Mouse (Mus musculus) heart, postnatal 0 days (tissue): ENCODE data around the gene Zc3h8. TPM values are rescaled to one million over a fixed set of nuclear protein-coding genes. Genes with fewer than 3 reads are reported as not detected.

Experiments used
- ATAC-seq: fragments of 200-750 bp; cut with Nextera tagmentation; 2 replicates; pipeline ENCODE4 v1.8.0; 2017; ENCODE audit warnings: low read depth, moderate number of reproducible peaks, moderate library complexity; ENCODE audit not compliant: insufficient read depth
- DNase-seq: peaks from one replicate; pipeline ENCODE4 v3.0.0-alpha.2; 2016; ENCODE audit warnings: low spot score
- H3K27ac ChIP-seq: fragments of 300-500 bp; sonication (generic); 2 replicates; pipeline ENCODE4 v1.5.1; 2014; ENCODE audit warnings: low read depth, mild to moderate bottlenecking
- H3K27me3 ChIP-seq: fragments of 300-500 bp; sonication (generic); 2 replicates; pipeline ENCODE4 v1.6.1; 2014; ENCODE audit warnings: low read length, mixed read lengths; ENCODE audit not compliant: control insufficient read depth, insufficient read depth
- H3K36me3 ChIP-seq: fragments of 300-500 bp; sonication (generic); replicated peaks from 2 replicates; pipeline ENCODE4 v1.6.1; 2014; ENCODE audit warnings: low read length, mixed read lengths; ENCODE audit not compliant: control insufficient read depth, insufficient read depth
- H3K4me1 ChIP-seq: fragments of 300-500 bp; sonication (generic); 2 replicates; pipeline ENCODE4 v1.6.1; 2014; ENCODE audit warnings: antibody characterized with exemption; ENCODE audit not compliant: control insufficient read depth, insufficient read depth
- H3K4me2 ChIP-seq: fragments of 300-500 bp; sonication (generic); 2 replicates; pipeline ENCODE4 v1.6.1; 2014; ENCODE audit warnings: low read depth, mild to moderate bottlenecking, low read length, moderate library complexity
- H3K4me3 ChIP-seq: fragments of 300-500 bp; sonication (generic); 2 replicates; pipeline ENCODE4 v1.5.1; 2014; ENCODE audit warnings: low read depth, low read length
- H3K9ac ChIP-seq: fragments of 300-500 bp; sonication (generic); replicated peaks from 2 replicates; pipeline ENCODE4 v1.6.1; 2014; ENCODE audit warnings: low read depth, low read length, mixed read lengths
- H3K9me3 ChIP-seq: fragments of 300-500 bp; sonication (generic); replicated peaks from 2 replicates; pipeline ENCODE4 v1.6.1; 2016; ENCODE audit warnings: low read length; ENCODE audit not compliant: control insufficient read depth
- CTCF ChIP-seq: IDR thresholded peaks from 2 replicates; pipeline ENCODE4 v1.5.1; 2016; ENCODE audit warnings: antibody characterized with exemption, control low read depth, low read depth
- EP300 ChIP-seq: IDR thresholded peaks from 2 replicates; pipeline ENCODE4 v1.6.1; 2016; ENCODE audit warnings: antibody characterized with exemption, low read depth
- WGBS: fragments of 180-500 bp; shearing (Covaris S2); extraction: QIAGEN DNeasy Blood & Tissue Kit; methylation state at CpG from one replicate; pipeline ENCODE4 v1.1.7; 2014; 5-methylcytosine and 5-hydroxymethylcytosine counted together
- microRNA-seq: library from miRNA; unstranded; fragments of <30 nt; microRNA quantifications from one replicate; pipeline ENCODE4, GENCODE M21; 2016
- polyA plus RNA-seq: library from polyadenylated mRNA; unstranded; fragments of >200 nt; fragmentation: Nextera tagmentation; extraction: Ambion mirVana; gene quantifications from 2 replicates; pipeline ENCODE4 v1.2.1, GENCODE M21; 2015
- total RNA-seq: library from RNA; depleted of rRNA; stranded (reverse); fragments of >200 nt; gene quantifications from 2 replicates; pipeline ENCODE4 v1.2.3, GENCODE M21; 2014; ENCODE audit warnings: low replicate concordance; rRNA removed

The Zc3h8 gene
- total and polyA plus RNA-seq, 2 experiments from 2014 or later = 1.4 to 6.8 TPM

- Histone ChIP-seq H3K27me3 (no peaks in the 10 kb centered on the region), H3K4me3 (no peak overlapping the region), H3K36me3 (no peaks in the 10 kb centered on the region), H3K9ac (no peak overlapping the region), H3K4me2 (no peak overlapping the region), H3K27ac (no peak overlapping the region), H3K9me3 (no peaks in the 10 kb centered on the region), H3K4me1 (0 out of 2 replicates have a peak, but pooled peaks cover 4% of the 10 kb centered on the region)
- DNase-seq (no peak), ATAC-seq (no peak)
- TF ChIP-seq EP300 (no peak), CTCF (no peak)
- 72% methylated on average over 6 of the region's 6 CpGs for WGBS
Observed at GRCm38 (mm10) chr2:128887866-128888550, 55.9 kb downstream of the Zc3h8 start.

GRCm38 (mm10) chr2:128885225-128885811 is 58.6 kb downstream of the Zc3h8 start:
- DNase-seq (no peak), ATAC-seq (no peak)
- Histone ChIP-seq H3K4me3 (no peak overlapping the region), H3K9ac (no peak overlapping the region), H3K36me3 (no peaks in the 10 kb centered on the region), H3K27ac (no peak overlapping the region), H3K4me1 (no peaks in the 10 kb centered on the region), H3K4me2 (no peak overlapping the region), H3K27me3 (no peaks in the 10 kb centered on the region), H3K9me3 (no peaks in the 10 kb centered on the region)
- 80% methylated on average over 8 of the region's 8 CpGs for WGBS
- TF ChIP-seq EP300 (no peak), CTCF (no peak)

GRCm38 (mm10) chr2:128881236-128881635 is 62.6 kb downstream of the Zc3h8 start:
- no peak for ATAC-seq
- H3K36me3 ChIP-seq = no peaks in the 10 kb centered on the region
- H3K4me1 ChIP-seq = no peaks in the 10 kb centered on the region
- no peak overlapping the region for H3K9ac ChIP-seq
- H3K4me2 ChIP-seq = no peak overlapping the region
- H3K4me3 ChIP-seq = no peak overlapping the region
- TF ChIP-seq EP300 (no peak), CTCF (no peak)
- H3K27me3 ChIP-seq = no peaks in the 10 kb centered on the region
- H3K27ac ChIP-seq = no peak overlapping the region
- WGBS = 66% methylated on average over 4 of the region's 4 CpGs
- DNase-seq = no peak
- no peaks in the 10 kb centered on the region for H3K9me3 ChIP-seq

Small RNA genes within 50 kb of the gene (microRNA-seq; reads per million reads assigned to microRNA genes)
- gene Gm22859 = not detected

Other genes starting within 250 kb of the Zc3h8 start
- 4.6 and 6.1 TPM in 2 replicates for gene Mertk, start 245.1 kb downstream of the Zc3h8 start, total RNA-seq
- 2.3 TPM in 2 replicates for gene Mertk, start 245.1 kb downstream of the Zc3h8 start, polyA plus RNA-seq
- 23.7 and 27.9 TPM in 2 replicates for gene Tmem87b, start 126.0 kb downstream of the Zc3h8 start, total RNA-seq
- 25.8 and 29.5 TPM in 2 replicates for gene Tmem87b, start 126.0 kb downstream of the Zc3h8 start, polyA plus RNA-seq
- gene Fbln7, start 81.1 kb downstream of the Zc3h8 start, total RNA-seq = 0.93 TPM in 1 of 2 replicates, not detected in the other
- gene Fbln7, start 81.1 kb downstream of the Zc3h8 start, polyA plus RNA-seq = 0.42 and 0.62 TPM in 2 replicates
- 1.7 and 1.8 TPM in 2 replicates for gene Zc3h6, start 23.3 kb upstream of the Zc3h8 start, total RNA-seq
- 3.0 and 3.2 TPM in 2 replicates for gene Zc3h6, start 23.3 kb upstream of the Zc3h8 start, polyA plus RNA-seq
- 7.7 and 31.0 TPM in 2 replicates for gene Gm10762, start 23.6 kb upstream of the Zc3h8 start, total RNA-seq
- 15.0 and 19.0 TPM in 2 replicates for gene Gm10762, start 23.6 kb upstream of the Zc3h8 start, polyA plus RNA-seq
- gene Vinac1, start 104.1 kb upstream of the Zc3h8 start, total RNA-seq = 0.54 TPM in 1 of 2 replicates, not detected in the other
- 0.03 TPM in 1 of 2 replicates, not detected in the other for gene Vinac1, start 104.1 kb upstream of the Zc3h8 start, polyA plus RNA-seq
- gene Ttl, start 121.9 kb upstream of the Zc3h8 start, total RNA-seq = 7.1 and 9.4 TPM in 2 replicates
- gene Ttl, start 121.9 kb upstream of the Zc3h8 start, polyA plus RNA-seq = 5.6 and 6.4 TPM in 2 replicates
- gene Polr1b, start 156.9 kb upstream of the Zc3h8 start, total RNA-seq = 13.6 and 15.8 TPM in 2 replicates
- gene Polr1b, start 156.9 kb upstream of the Zc3h8 start, polyA plus RNA-seq = 6.8 and 7.6 TPM in 2 replicates
- gene Chchd5, start 185.6 kb upstream of the Zc3h8 start, total RNA-seq = 9.9 and 19.4 TPM in 2 replicates
- gene Chchd5, start 185.6 kb upstream of the Zc3h8 start, polyA plus RNA-seq = 17.6 and 19.9 TPM in 2 replicates